Comparison of ENCODE assay signal across 23 mouse cellular contexts in genomic region chr13:6157029-6157428, GRCm38 (mm10).
DNase-seq lines count a peak whose midpoint lies in the region; ATAC-seq and TF ChIP-seq lines count a peak whose summit lies in the region.
"Had no signal": no experiment of that assay in that cellular context is flagged by ENCODE, and none has a peak within 500 bp of the region (broad histone marks: within the 10 kb centered on the region; RNA-seq: fewer than 3 reads in every experiment).

No protein-coding gene starts in this region.

- no peaks in the 10 kb centered on the region for H3K27me3 ChIP-seq in embryonic facial prominence, embryonic 11.5 days (ENCODE audit: control insufficient read depth, insufficient read depth, low read length)
- no peaks in the 10 kb centered on the region for H3K27me3 ChIP-seq in embryonic facial prominence, embryonic 10.5 days (replicated peaks; ENCODE audit: low read depth, poor library complexity, severe bottlenecking)
- H3K27me3 ChIP-seq in kidney, postnatal 0 days (ENCODE audit: insufficient read depth, low read length), result no peaks in the 10 kb centered on the region
- H3K27me3 ChIP-seq in kidney, adult 2 months (replicated peaks; ENCODE audit: control insufficient read depth, insufficient read depth, low read length), result no peaks in the 10 kb centered on the region
- H3K27me3 ChIP-seq in embryonic facial prominence, embryonic 14.5 days (replicated peaks; ENCODE audit: control insufficient read depth, insufficient read depth, low read length), result no peaks in the 10 kb centered on the region
- H3K27me3 ChIP-seq in neural tube, embryonic 12.5 days (replicated peaks), result no peaks in the 10 kb centered on the region
- H3K27me3 ChIP-seq: embryonic facial prominence, embryonic 15.5 days; hindbrain, embryonic 13.5 days; liver, embryonic 15.5 days; lung, embryonic 15.5 days; megakaryocyte, embryonic 14.5 days had no signal

- no peaks in the 10 kb centered on the region for H3K36me3 ChIP-seq in embryonic facial prominence, embryonic 11.5 days (replicated peaks; ENCODE audit: control insufficient read depth, insufficient read depth, low read depth, low read length)
- no peaks in the 10 kb centered on the region for H3K36me3 ChIP-seq in embryonic facial prominence, embryonic 10.5 days (replicated peaks)
- H3K36me3 ChIP-seq in kidney, postnatal 0 days (ENCODE audit: insufficient read depth, low read length), result no peaks in the 10 kb centered on the region
- H3K36me3 ChIP-seq in kidney, adult 2 months (ENCODE audit: control insufficient read depth, insufficient read depth, low read length), result no peaks in the 10 kb centered on the region
- no peaks in the 10 kb centered on the region for H3K36me3 ChIP-seq in embryonic facial prominence, embryonic 14.5 days (ENCODE audit: control insufficient read depth, insufficient read depth, low read length)
- H3K36me3 ChIP-seq in neural tube, embryonic 12.5 days, result no peaks in the 10 kb centered on the region
- H3K36me3 ChIP-seq: embryonic facial prominence, embryonic 15.5 days; hindbrain, embryonic 13.5 days; liver, embryonic 15.5 days; lung, embryonic 15.5 days had no signal

- peak; percentile 13 for DNase-seq in embryonic facial prominence, embryonic 11.5 days (ENCODE audit: low spot score)
- no peak for DNase-seq in embryonic facial prominence, embryonic 10.5 days (ENCODE audit: low spot score)
- peak; percentile 3 for DNase-seq in kidney, postnatal 0 days (ENCODE audit: low spot score)
- no peak for DNase-seq in kidney, adult 2 months
- DNase-seq in embryonic facial prominence, embryonic 14.5 days (ENCODE audit: low spot score), result peak; percentile 26
- no peak for DNase-seq in heart, postnatal 4 days
- DNase-seq: adrenal gland, postnatal 25 days; cerebellum, adult 9-10 months; kidney, adult 11 months; kidney, postnatal 14 days; liver; lung, postnatal 36 days; right cerebral cortex, postnatal 14 days; thymus, adult 2 months; thymus, postnatal 4 days had no signal

- no peak overlapping the region for H3K4me3 ChIP-seq in embryonic facial prominence, embryonic 11.5 days (ENCODE audit: low read depth, low read length)
- no peak overlapping the region for H3K4me3 ChIP-seq in embryonic facial prominence, embryonic 10.5 days
- no peak overlapping the region for H3K4me3 ChIP-seq in kidney, postnatal 0 days (replicated peaks; ENCODE audit: low read depth, low read length)
- no peak overlapping the region for H3K4me3 ChIP-seq in kidney, adult 2 months (ENCODE audit: insufficient read depth, low read depth, low read length)
- no peak overlapping the region for H3K4me3 ChIP-seq in embryonic facial prominence, embryonic 14.5 days (ENCODE audit: low read depth, low read length)
- H3K4me3 ChIP-seq in neural tube, embryonic 12.5 days, result no peak overlapping the region
- H3K4me3 ChIP-seq: embryonic facial prominence, embryonic 15.5 days; hindbrain, embryonic 13.5 days; liver, embryonic 15.5 days; lung, embryonic 15.5 days; megakaryocyte, embryonic 14.5 days had no signal

- ATAC-seq in embryonic facial prominence, embryonic 11.5 days (replicated peaks; ENCODE audit: insufficient number of reproducible peaks, low FRiP score, low TSS enrichment, low read depth), result no peak
- no peak for ATAC-seq in kidney, postnatal 0 days (replicated peaks; ENCODE audit: low FRiP score, low read depth)
- peak; percentile 76 for ATAC-seq in embryonic facial prominence, embryonic 14.5 days (ENCODE audit: low read depth)
- 0 out of 2 replicates have a peak, but pooled peaks have one; percentile 18 for ATAC-seq in neural tube, embryonic 12.5 days (ENCODE audit: low FRiP score, low read depth)
- ATAC-seq: midbrain, embryonic 16.5 days had no signal

- H3K9me3 ChIP-seq in embryonic facial prominence, embryonic 11.5 days (replicated peaks; ENCODE audit: control insufficient read depth, low read length), result no peaks in the 10 kb centered on the region
- no peaks in the 10 kb centered on the region for H3K9me3 ChIP-seq in embryonic facial prominence, embryonic 10.5 days
- H3K9me3 ChIP-seq in kidney, postnatal 0 days (replicated peaks; ENCODE audit: low read length), result no peaks in the 10 kb centered on the region
- H3K9me3 ChIP-seq in embryonic facial prominence, embryonic 14.5 days (ENCODE audit: control insufficient read depth, low read length), result no peaks in the 10 kb centered on the region
- H3K9me3 ChIP-seq in neural tube, embryonic 12.5 days, result no peaks in the 10 kb centered on the region
- H3K9me3 ChIP-seq: embryonic facial prominence, embryonic 15.5 days; hindbrain, embryonic 13.5 days; liver, embryonic 15.5 days; lung, embryonic 15.5 days; megakaryocyte, embryonic 14.5 days had no signal

- WGBS in embryonic facial prominence, embryonic 11.5 days, result 27% methylated on average over 3 of the region's 3 CpGs
- 43% methylated on average over 3 of the region's 3 CpGs for WGBS in embryonic facial prominence, embryonic 10.5 days
- 33% methylated on average over 3 of the region's 3 CpGs for WGBS in kidney, postnatal 0 days
- WGBS in kidney, adult 2 months, result 37% methylated on average over 3 of the region's 3 CpGs
- WGBS in embryonic facial prominence, embryonic 14.5 days, result 24% methylated on average over 3 of the region's 3 CpGs
- WGBS in neural tube, embryonic 12.5 days, result 40% methylated on average over 3 of the region's 3 CpGs

- H3K9ac ChIP-seq in embryonic facial prominence, embryonic 11.5 days (replicated peaks; ENCODE audit: low read length), result no peak overlapping the region
- H3K9ac ChIP-seq in kidney, postnatal 0 days (ENCODE audit: low read depth, low read length), result no peak overlapping the region
- H3K9ac ChIP-seq in embryonic facial prominence, embryonic 14.5 days (ENCODE audit: low read depth, low read length), result no peak overlapping the region
- H3K9ac ChIP-seq in neural tube, embryonic 12.5 days, result no peak overlapping the region
- H3K9ac ChIP-seq: embryonic facial prominence, embryonic 15.5 days; hindbrain, embryonic 13.5 days; liver, embryonic 15.5 days; lung, embryonic 15.5 days had no signal

- H3K27ac ChIP-seq in embryonic facial prominence, embryonic 11.5 days (replicated peaks; ENCODE audit: low read depth, low read length), result no peak overlapping the region
- H3K27ac ChIP-seq in embryonic facial prominence, embryonic 10.5 days (replicated peaks), result no peak overlapping the region
- no peak overlapping the region for H3K27ac ChIP-seq in kidney, postnatal 0 days
- H3K27ac ChIP-seq in kidney, adult 2 months (ENCODE audit: insufficient read depth, low read depth, low read length), result no peak overlapping the region
- H3K27ac ChIP-seq in embryonic facial prominence, embryonic 14.5 days (replicated peaks; ENCODE audit: low read depth, low read length), result no peak overlapping the region
- no peak overlapping the region for H3K27ac ChIP-seq in neural tube, embryonic 12.5 days
- H3K27ac ChIP-seq: embryonic facial prominence, embryonic 15.5 days; hindbrain, embryonic 13.5 days; liver, embryonic 15.5 days; lung, embryonic 15.5 days; stomach, postnatal 0 days had no signal

- H3K4me2 ChIP-seq in embryonic facial prominence, embryonic 11.5 days (ENCODE audit: low read depth, low read length), result no peak overlapping the region
- no peak overlapping the region for H3K4me2 ChIP-seq in kidney, postnatal 0 days (ENCODE audit: low read length)
- no peak overlapping the region for H3K4me2 ChIP-seq in embryonic facial prominence, embryonic 14.5 days (ENCODE audit: low read depth, low read length)
- no peak overlapping the region for H3K4me2 ChIP-seq in neural tube, embryonic 12.5 days (replicated peaks)
- H3K4me2 ChIP-seq: embryonic facial prominence, embryonic 15.5 days; hindbrain, embryonic 13.5 days; liver, embryonic 15.5 days; lung, embryonic 15.5 days had no signal

- no peaks in the 10 kb centered on the region for H3K4me1 ChIP-seq in embryonic facial prominence, embryonic 11.5 days (ENCODE audit: control insufficient read depth, insufficient read depth, low read length)
- peaks cover 18% of the 10 kb centered on the region for H3K4me1 ChIP-seq in embryonic facial prominence, embryonic 10.5 days
- H3K4me1 ChIP-seq in kidney, postnatal 0 days (replicated peaks; ENCODE audit: insufficient read depth, low read length), result no peaks in the 10 kb centered on the region
- H3K4me1 ChIP-seq in kidney, adult 2 months (ENCODE audit: control insufficient read depth, insufficient read depth, low read length), result no peaks in the 10 kb centered on the region
- no peaks in the 10 kb centered on the region for H3K4me1 ChIP-seq in embryonic facial prominence, embryonic 14.5 days (ENCODE audit: control insufficient read depth, insufficient read depth, low read length)
- H3K4me1 ChIP-seq in neural tube, embryonic 12.5 days, result peaks cover 8% of the 10 kb centered on the region; the same call in 1 of the 2 replicates
- H3K4me1 ChIP-seq: embryonic facial prominence, embryonic 15.5 days; liver, embryonic 15.5 days; lung, embryonic 15.5 days had no signal

- TF ChIP-seq CTCF in kidney, postnatal 0 days (IDR thresholded peaks at IDR 0.05; ENCODE audit: low read depth), result no peak
- no peak for TF ChIP-seq CTCF in kidney, adult 2 months (conservative IDR thresholded peaks at IDR 0.05; ENCODE audit: insufficient read depth, insufficient read length, low read depth, low read length)

- TF ChIP-seq POLR2A in kidney, adult 2 months (IDR thresholded peaks at IDR 0.05; ENCODE audit: low read depth, low read length), result no peak

Comparison
In these comparisons a context has a peak if more than half of its experiments do, and no peak if none do; other contexts are left out.
1. ATAC-seq: peak in embryonic facial prominence, embryonic 14.5 days (single experiment) and neural tube, embryonic 12.5 days (single experiment); none in embryonic facial prominence, embryonic 11.5 days (single experiment) and kidney, postnatal 0 days (single experiment).
2. DNase-seq: peak in embryonic facial prominence, embryonic 11.5 days (single experiment), kidney, postnatal 0 days (single experiment) and embryonic facial prominence, embryonic 14.5 days (single experiment); none in embryonic facial prominence, embryonic 10.5 days (single experiment), kidney, adult 2 months (single experiment) and heart, postnatal 4 days (single experiment).